Mouse (Mus musculus) testis, adult 2 months (tissue): Measurements from ENCODE around the gene Ngrn. TPM values are rescaled to one million over a fixed set of nuclear protein-coding genes. Genes with fewer than 3 reads are reported as not detected.

Source experiments
- H3K27ac ChIP-seq: fragments of 200-500 bp; 2 replicates; pipeline ENCODE4 v1.5.1; 2012; ENCODE audit warnings: low read depth, low read length; ENCODE audit not compliant: control insufficient read depth, insufficient read depth
- H3K27me3 ChIP-seq: fragments of 200-500 bp; 2 replicates; pipeline ENCODE4 v1.6.1; 2012; ENCODE audit warnings: mild to moderate bottlenecking, low read length, moderate library complexity; ENCODE audit not compliant: control insufficient read depth, insufficient read depth
- H3K36me3 ChIP-seq: fragments of 200-500 bp; 2 replicates; pipeline ENCODE4 v1.6.1; 2012; ENCODE audit warnings: mild to moderate bottlenecking, low read length; ENCODE audit not compliant: control insufficient read depth, insufficient read depth
- H3K4me1 ChIP-seq: fragments of 200-500 bp; 2 replicates; pipeline ENCODE4 v1.6.1; 2012; ENCODE audit warnings: low read length; ENCODE audit not compliant: control insufficient read depth, insufficient read depth
- H3K4me3 ChIP-seq: fragments of 200-500 bp; 2 replicates; pipeline ENCODE4 v1.5.1; 2012; ENCODE audit warnings: low read depth, mild to moderate bottlenecking, low read length, moderate library complexity, mixed read lengths; ENCODE audit not compliant: control insufficient read depth
- CTCF ChIP-seq: fragments of 200-500 bp; IDR thresholded peaks from 2 replicates; pipeline ENCODE4 v1.5.1; 2012; ENCODE audit warnings: low read depth, mild to moderate bottlenecking, inconsistent platforms, low read length, moderate library complexity; ENCODE audit not compliant: control insufficient read depth, insufficient read depth, insufficient replicate concordance
- POLR2A ChIP-seq: fragments of 200-500 bp; IDR thresholded peaks from 2 replicates; pipeline ENCODE4 v1.6.1; 2012; ENCODE audit warnings: low read depth, mild to moderate bottlenecking, inconsistent platforms, low read length, moderate library complexity; ENCODE audit not compliant: control insufficient read depth
- polyA plus RNA-seq: library from polyadenylated mRNA; depleted of rRNA; stranded (reverse); fragments of >200 nt; gene quantifications from 2 replicates; pipeline ENCODE4 v1.2.3, GENCODE M21; 2012

Ngrn gene
- polyA plus RNA-seq, 1 experiment, result 10.1 TPM

DNA sequence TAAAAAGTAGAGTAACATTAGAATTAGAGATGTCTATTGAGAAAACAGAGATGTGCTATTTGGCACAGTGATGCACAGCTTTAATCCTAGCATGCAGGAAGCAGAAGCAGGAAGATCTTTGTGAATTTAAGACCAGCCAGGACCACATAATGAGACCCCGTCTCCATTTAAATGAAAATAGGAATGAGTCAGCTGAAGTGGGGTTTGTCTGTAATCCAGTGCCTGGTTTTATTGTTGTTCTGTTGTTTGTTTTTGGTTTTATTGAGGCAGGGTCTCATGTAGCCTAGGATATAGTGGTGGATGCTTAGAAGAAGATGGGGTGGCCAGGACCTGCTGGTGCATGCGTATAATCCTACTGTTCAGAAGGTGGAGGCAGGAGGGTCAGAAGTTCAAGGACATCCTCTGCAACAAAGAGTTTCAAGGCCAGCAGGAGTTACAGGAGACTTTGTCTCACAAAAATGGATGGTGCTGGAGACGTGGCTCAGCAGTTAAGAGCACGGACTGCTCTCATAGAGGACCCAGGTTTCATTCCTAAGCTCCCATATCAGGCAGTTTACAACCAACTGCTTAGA is 39.8 kb upstream of the Ngrn start:
- Histone ChIP-seq H3K4me3 (no peak overlapping the region), H3K36me3 (peaks cover 4% of the 10 kb centered on the region), H3K27me3 (no peaks in the 10 kb centered on the region), H3K4me1 (no peaks in the 10 kb centered on the region), H3K27ac (no peak overlapping the region)
- TF ChIP-seq POLR2A, result no peak
- TF ChIP-seq CTCF, result no peak

DNA sequence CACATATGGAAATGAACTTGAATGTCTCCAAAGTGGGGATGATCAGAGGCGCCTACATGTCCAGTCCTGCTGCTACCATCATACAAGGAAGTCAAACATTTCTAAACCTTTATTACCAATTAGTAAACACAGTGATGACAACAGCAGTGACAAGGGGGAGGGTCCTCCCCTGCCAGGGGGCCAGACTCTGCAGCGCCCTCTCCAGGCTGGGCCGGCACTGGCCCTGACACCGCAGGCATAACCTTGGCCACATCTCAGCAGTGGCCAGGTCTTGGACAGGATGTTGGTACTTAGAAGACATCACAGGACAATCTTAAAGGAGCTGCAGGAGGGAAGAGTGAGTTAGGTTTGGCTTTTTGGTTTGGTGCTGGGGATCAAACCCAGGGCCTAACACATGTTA is 34.0 kb upstream of the Ngrn start:
- H3K4me1 ChIP-seq, result peaks cover 4% of the 10 kb centered on the region
- no peak for TF ChIP-seq POLR2A
- TF ChIP-seq CTCF, result peak; percentile 42; the same call in 1 of the 2 replicates
- H3K36me3 ChIP-seq, result peaks cover 1% of the 10 kb centered on the region; the same call in 1 of the 2 replicates
- no peaks in the 10 kb centered on the region for H3K27me3 ChIP-seq
- H3K27ac ChIP-seq, result no peak overlapping the region
- peak overlapping the region; percentile 71 for H3K4me3 ChIP-seq

DNA sequence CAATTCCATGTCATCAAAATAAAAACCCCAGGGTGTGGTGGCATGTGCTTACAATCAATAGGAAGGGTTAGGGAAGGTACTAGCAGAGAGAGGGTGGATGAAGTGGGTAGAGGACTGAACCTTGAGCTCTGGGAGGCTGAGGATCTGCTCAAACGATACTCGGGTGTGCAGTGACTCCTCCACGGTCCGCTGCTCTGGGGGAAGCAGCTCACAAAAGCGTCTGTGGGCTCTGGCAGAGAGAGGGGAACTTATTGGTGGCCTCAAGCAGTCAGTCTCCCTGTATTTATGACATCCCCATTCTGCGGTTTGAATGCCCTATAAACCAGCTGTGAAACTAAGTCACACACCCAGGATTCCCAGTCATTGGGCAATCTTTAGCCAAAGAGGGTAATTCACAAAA is 30.8 kb upstream of the Ngrn start:
- H3K27ac ChIP-seq, result no peak overlapping the region
- peaks cover 1% of the 10 kb centered on the region; the same call in 1 of the 2 replicates for H3K36me3 ChIP-seq
- H3K4me1 ChIP-seq, result peaks cover 8% of the 10 kb centered on the region
- H3K4me3 ChIP-seq, result no peak overlapping the region
- no peaks in the 10 kb centered on the region for H3K27me3 ChIP-seq
- TF ChIP-seq POLR2A (no peak), CTCF (no peak)

DNA sequence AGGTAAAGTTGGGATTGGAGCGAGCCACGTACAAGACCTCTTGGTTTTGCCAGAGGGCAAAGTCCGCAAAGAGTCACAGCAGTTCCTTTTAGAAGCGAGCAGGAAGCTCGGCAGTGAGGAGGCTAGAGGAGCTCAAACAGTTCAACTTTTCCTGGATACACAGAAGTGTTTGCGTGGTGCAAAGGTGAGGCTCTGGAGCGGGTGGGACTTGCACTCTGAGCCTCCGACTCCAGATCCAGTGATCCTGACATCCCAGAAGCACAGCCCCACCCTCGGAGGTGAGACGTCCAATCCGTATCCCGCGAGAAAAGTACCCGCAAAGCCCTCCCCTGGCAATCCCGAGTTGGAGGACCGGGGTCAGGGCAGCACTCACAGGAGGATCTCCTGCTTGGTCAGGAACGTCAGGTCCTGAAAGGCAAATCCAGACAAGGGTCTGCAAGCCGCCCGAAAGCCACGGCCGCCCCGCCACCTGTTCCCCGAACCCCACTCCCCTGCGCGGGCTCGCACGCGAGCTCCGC is 29.0 kb upstream of the Ngrn start:
- H3K36me3 ChIP-seq, result no peaks in the 10 kb centered on the region; the same call in 1 of the 2 replicates
- H3K4me3 ChIP-seq, result peak overlapping the region; percentile 97
- H3K27me3 ChIP-seq, result no peaks in the 10 kb centered on the region
- TF ChIP-seq POLR2A (no peak), CTCF (no peak)
- peak overlapping the region; percentile 89 for H3K27ac ChIP-seq
- peaks cover 8% of the 10 kb centered on the region for H3K4me1 ChIP-seq

DNA sequence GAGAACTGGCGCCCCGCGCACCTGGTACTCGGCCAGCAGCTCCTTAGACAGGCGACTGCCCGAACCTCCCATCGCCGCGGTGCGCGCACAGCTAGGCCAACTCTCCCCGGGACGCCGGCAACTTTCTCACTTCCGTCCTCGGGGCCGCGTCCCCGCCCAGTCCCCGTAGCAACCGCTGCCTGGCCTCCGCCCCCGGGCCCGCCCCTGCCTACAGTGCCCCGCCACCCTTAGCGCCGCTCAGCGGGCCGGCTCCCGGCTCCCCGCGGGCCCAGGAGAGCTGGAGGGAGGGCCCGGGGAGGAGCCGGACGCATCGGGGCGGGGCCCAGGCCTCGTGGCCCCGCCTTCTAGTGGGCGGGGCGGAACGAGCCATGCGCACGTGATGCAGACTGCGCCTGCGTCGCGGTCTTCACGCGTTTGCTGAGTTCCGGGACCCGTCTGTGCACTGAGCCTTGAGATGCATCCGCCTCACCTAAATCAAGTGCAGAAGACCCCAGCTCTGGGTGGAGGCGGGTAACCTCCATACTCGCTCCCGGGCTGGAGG is 28.5 kb upstream of the Ngrn start, which contains the start of the genes Cib1 and Gdpgp1:
Gene Cib1, minus strand, starts transcription at position 325 of the 541 bp plus-strand sequence.
Gene Gdpgp1, plus strand, starts transcription at position 377 of the 541 bp plus-strand sequence.
- H3K4me1 ChIP-seq, result peaks cover 8% of the 10 kb centered on the region
- H3K4me3 ChIP-seq, result peak within 1 kb of the TSS; percentile 97
- H3K36me3 ChIP-seq, result no peaks in the 10 kb centered on the region; the same call in 1 of the 2 replicates
- H3K27me3 ChIP-seq, result no peaks in the 10 kb centered on the region
- H3K27ac ChIP-seq, result peak within 1 kb of the TSS; percentile 89
- TF ChIP-seq CTCF (no peak), POLR2A (no peak; the same call in 1 of the 2 replicates)

DNA sequence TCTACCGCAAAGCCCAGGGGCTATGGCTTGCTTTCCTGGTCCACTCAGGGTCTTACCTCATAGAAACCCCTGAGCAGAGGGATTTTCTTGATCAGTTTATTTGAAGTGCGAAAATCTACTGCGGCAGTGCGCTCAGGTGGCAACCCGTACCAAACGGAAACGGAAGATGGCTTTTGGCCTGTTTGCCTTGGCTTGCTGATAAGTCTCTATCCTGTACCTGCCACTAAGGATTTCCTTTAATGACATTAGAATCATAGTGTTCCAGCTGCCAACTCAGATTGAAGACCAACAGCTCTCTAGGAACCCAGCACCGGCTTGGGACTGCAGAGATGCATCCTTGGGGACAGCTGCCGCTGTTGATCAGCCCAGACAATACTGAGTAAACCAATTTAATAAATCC is 27.2 kb upstream of the Ngrn start:
- Histone ChIP-seq H3K27ac (no peak overlapping the region), H3K27me3 (no peaks in the 10 kb centered on the region), H3K4me1 (peaks cover 8% of the 10 kb centered on the region), H3K36me3 (no peaks in the 10 kb centered on the region; the same call in 1 of the 2 replicates), H3K4me3 (no peak overlapping the region)
- TF ChIP-seq CTCF (no peak), POLR2A (no peak)

DNA sequence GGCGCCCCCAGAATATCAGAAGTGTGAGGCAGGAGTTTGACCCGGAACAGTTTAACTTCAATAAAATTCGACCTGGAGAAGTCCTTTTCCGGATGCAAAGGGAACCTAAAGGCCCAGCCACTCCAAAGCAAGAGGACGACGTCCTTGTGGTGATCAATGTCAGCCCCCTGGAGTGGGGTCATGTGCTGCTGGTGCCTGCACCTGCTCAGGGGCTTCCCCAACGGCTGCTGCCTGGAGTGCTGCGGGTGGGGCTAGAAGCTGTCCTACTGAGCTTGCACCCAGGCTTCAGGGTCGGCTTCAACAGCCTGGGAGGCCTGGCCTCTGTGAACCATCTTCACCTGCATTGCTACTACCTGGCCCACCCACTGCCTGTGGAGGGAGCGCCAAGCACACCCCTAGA is 22.5 kb upstream of the Ngrn start:
- Histone ChIP-seq H3K27ac (no peak overlapping the region), H3K27me3 (no peaks in the 10 kb centered on the region), H3K36me3 (no peaks in the 10 kb centered on the region; the same call in 1 of the 2 replicates), H3K4me1 (peaks cover 4% of the 10 kb centered on the region), H3K4me3 (no peak overlapping the region)
- TF ChIP-seq CTCF (no peak), POLR2A (no peak)
